Mouse (Mus musculus): ENCODE measurements around the gene Neurl1b.

The Neurl1b gene

GRCm38 (mm10) chr17:26414523-26415354 is at the start of gene Neurl1b:
Gene Neurl1b, plus strand, starts transcription at chr17:26414829.
- peak; percentile 32 for DNase-seq (ENCODE audit: low spot score)

GRCm38 (mm10) chr17:26366792-26367191 is 47.8 kb upstream of the Neurl1b start:
- DNase-seq (ENCODE audit: low spot score): no peak

DNA sequence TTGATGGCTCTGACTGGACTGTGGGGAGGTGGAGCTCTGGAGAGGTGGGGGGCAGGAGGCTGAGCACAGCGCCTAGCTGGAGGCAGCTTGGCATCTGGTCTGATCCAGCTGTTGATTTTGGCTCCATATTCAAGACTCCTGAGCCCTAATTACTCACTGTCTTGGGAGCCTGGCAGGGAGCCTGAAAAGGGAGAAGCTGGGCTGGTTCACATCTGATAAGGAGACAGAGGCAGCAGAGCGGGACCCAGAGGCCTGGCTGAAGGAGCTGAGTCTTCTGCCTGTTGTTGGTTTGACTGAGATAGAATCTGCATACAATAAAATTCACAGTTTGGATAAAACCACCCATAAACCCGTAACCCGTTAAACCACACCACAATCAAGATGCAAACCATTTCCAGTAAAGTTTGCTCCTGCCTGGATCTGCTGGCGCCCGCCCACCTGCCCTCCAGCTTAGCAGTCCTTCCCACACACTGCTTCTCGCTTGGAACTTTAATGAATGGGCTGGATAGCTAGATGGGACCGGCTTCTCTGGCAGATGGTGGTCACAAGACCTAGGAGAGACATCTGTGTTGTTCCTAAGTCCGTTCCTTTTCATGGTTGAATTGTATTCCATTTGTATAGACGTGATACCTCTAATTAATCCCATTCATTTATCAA is 46.2 kb upstream of the Neurl1b start:
- peak; percentile 62 for DNase-seq (ENCODE audit: low spot score)

GRCm38 (mm10) chr17:26370521-26371245 is 43.9 kb upstream of the Neurl1b start:
- DNase-seq (ENCODE audit: low spot score): no peak

- no peak for DNase-seq (ENCODE audit: low spot score)
These were observed 43.4 kb upstream of the Neurl1b start for GRCm38 (mm10) chr17:26371246-26371535.

- DNase-seq (ENCODE audit: low spot score): no peak
These were observed 41.4 kb upstream of the Neurl1b start for GRCm38 (mm10) chr17:26373211-26373610.

DNA sequence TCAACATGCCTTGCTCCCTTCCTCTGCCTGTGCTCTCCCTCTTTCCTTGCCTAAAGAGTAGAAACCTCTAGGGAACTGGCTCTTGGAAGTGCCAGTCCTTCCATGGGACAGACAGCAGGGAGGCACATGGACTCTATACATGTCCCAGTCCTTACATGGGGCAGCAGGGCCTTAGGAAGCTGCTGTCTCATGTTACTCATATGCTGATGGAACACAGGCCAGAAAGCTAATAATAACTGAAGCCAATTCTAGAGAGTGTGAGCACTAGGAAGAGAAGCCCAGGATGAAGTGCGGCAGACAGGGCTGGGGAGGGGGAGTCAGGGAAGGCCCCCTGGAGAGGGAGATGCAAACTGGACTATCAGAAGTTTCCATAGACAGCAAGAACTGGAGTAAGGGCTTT is 38.2 kb upstream of the Neurl1b start:
- no peak for DNase-seq (ENCODE audit: low spot score)

GRCm38 (mm10) chr17:26376994-26377744 is 37.5 kb upstream of the Neurl1b start:
- DNase-seq (ENCODE audit: low spot score): no peak

DNA sequence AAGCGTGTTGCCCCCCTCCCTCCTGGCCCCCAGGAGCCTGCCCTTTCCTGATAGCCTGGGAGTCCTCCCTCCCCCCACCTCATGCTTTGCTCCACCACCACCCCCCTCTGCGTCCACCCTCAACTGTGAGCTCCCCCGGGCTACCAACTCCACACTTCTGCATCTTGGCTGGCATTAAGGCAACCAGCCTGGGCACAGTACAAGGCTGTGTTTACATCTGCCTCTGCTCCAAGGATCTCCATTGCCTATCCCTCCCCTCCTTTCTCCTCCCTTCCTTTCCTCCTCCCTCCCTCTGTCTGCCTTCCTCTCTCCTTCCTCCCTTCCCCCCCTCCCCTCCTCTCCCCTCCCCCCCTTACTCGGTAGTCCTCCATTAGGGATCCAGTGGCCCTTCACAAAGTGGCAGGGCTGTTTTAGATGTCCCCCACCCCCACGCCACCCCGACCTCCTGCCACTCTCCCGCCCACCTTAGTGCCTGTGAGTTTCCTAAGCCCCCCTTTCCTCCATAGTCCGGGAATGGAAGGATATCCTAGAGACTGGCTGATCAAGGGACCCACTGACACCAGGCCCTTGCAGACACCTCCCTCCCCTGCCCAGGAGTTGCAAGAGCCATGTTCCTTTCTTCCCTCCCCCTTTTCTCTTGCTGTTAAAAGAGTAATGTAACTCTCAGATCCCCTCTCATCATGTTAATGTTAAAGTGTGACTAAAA is 34.2 kb upstream of the Neurl1b start:
- DNase-seq (ENCODE audit: low spot score): no peak

DNA sequence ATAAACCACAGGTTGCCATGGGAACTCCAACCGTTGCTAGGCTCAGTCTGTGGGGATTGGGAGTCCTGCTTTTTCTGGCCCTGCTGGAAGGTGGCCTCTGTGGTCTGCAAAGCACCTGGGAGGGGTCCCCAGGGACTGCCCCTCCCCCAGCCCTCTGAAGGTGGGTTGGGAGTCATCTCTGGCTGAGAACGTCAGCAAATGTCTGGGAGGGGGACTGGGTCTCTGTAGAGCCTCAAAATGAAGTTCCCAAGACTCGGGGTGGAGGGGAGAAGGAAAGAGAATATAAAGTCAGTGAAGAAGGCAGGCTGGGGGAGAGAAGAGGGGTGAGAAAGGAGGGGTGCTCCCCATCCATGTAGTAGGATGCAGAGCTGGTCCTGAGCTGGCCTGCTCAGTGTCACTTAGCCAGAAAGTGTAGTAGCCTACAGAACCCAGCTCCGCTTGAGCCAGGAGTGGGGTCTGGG is 33.6 kb upstream of the Neurl1b start:
- DNase-seq (ENCODE audit: low spot score): peak; percentile 55

GRCm38 (mm10) chr17:26381613-26382012 is 33.0 kb upstream of the Neurl1b start:
- DNase-seq (ENCODE audit: low spot score): no peak

DNA sequence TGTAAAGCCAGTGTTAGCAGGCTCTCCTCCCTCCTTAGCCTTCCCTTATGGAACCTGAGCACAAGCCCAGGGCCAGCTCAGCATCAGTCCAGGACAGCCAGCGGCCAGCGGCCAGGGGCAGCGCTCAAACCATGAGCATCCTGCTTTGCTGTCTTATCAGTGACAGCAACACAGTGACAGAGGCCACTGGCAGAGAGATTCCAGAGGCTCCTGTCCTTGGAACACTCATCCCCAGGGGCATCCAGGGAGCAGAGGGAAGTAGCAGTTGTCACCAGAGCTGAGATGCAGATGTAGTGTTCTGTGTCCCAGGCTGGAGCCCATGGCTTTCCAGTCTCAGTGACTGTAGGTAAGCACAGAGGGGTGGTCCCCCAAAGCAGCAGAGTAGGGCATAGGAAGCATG is 32.5 kb upstream of the Neurl1b start:
- no peak for DNase-seq (ENCODE audit: low spot score)

DNA sequence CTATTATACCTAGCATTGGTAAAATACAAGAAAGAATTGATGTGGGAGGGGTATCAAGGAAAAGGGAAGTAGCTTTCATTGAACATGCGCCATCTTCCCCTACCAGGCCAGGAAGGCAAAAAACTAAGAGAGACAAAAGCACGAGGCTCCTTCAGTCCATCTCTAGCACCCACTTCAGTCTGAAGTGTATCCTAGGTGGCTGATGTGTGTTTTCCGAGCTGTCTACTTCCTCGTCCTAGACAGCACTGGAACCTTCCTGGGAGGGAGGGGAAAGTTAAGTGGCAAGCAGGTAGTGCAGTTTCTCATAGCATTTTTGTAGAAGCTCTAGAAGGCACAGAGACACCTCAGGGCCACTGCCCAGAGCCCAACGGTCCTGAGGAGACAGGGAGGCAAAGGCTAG is 31.9 kb upstream of the Neurl1b start:
- DNase-seq (ENCODE audit: low spot score): no peak

GRCm38 (mm10) chr17:26384111-26384510 is 30.5 kb upstream of the Neurl1b start:
- no peak for DNase-seq (ENCODE audit: low spot score)

DNA sequence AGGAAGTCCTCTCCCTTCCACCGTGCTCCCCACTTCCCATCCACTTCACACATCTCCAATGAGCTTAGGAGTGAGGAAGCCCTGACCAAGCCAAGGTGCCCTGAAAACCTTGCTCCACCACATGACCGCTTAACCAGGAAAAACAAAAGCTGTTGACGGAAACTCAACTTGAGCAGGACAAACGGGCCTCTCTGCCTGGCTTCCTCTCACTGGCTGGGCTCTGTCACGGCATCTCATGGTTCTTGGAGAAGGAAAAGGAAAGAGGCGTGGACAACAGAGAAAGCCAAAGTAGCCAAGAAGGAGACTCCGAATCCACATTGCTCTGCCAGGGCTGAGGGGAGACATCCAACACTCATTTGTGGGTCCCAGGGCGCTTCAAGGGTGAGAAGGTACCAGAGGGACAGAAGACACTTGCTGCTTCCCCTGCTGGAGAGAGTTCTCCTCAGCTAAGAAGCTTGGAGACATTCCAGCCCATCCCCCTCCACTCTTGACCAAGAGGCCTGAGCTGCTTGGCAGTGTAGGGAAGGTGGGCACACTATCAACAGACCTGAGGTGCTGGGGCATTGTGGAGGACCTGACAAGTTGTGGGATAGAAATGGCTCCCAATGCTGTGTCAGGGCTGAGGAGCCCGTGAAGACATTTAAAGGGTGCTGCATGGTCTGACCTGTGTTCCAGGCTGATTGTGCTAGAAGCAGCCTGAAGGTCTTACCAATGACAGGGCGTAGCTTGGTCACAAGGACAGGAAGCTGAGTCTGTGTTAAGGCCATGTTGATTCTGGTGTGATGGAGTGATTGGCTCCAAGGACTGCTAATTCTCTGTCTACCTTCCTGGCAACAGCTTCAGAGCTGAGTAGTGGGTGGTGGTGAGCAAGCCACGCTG is 29.1 kb upstream of the Neurl1b start:
- no peak for DNase-seq (ENCODE audit: low spot score)

DNA sequence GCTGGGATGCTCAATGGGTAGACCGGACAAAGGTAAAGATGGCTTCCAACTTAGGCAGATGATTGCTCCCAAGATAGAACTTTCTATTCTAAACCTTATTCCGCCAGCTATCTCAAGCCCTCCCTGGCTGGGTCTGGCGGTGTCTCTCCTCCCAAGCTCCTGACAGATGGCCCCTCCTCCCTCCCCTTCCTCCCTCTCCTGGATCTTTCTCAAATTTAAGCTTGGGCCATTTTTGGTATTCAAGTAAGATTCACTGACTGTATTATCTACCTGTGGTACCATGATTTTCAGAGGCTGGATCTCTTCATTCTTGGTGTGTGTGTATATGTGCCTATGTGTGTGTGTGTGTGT is 28.5 kb upstream of the Neurl1b start:
- no peak for DNase-seq (ENCODE audit: low spot score)

DNA sequence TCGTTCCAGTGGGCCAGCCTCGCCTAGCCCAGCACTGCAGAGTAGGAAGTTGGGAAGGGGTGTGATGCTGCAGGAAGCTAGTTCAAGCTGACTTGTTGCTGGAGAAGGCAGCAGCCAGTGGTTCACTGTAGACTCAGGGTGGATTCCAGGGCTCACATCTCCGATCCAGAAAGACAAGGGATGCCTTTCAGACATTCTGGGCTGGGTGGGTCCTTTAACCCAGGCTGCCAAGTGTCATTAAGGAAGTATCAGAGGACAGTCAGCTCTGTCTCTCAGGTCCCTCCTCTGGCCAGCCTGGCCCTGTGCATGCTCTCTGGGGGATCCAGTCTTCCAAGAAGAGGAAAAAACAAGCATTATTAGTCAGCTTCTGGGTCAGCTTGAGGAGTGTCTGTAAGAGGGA is 26.5 kb upstream of the Neurl1b start:
- no peak for DNase-seq (ENCODE audit: low spot score)

DNA sequence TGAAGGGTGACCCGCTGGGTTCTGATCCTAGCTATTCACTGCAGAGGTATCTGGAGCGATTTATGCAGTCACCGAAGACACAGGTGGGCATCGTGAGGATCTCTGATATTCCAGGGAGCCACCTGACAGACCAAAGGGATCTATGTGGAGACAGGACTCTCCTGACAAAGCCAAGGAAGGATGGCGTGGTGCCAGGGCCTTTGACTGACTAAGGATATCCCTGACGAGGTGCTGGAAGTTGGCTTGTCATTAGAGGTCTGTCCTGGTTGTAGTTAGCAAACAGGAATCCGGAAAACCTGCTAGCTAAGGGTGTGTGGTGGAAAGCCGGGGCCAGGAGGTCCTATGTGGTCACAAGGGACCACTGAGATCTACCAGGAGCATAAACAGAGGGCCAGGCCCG is 25.4 kb upstream of the Neurl1b start:
- DNase-seq (ENCODE audit: low spot score): no peak

DNA sequence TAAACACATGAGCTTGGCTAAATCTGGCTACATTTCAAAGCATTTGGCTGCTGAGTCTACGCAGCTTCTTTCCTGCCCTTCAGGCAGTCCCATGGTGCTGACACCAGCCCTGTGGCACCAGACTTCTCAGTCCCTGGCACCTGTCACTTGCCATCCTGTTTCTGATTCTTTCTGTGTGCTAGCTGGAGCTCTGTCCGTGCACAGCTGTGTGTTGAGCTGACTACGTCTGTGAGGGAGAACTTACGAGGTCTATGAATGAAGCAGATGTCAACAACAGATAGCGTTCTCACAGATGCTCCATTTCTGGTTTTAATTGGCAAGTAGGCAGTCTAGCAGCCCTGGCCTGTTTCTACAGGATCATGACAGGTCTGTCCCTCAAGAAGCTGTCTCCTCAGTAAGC is 24.0 kb upstream of the Neurl1b start:
- no peak for DNase-seq (ENCODE audit: low spot score)

- DNase-seq (ENCODE audit: low spot score): no peak
These were observed 22.3 kb upstream of the Neurl1b start for GRCm38 (mm10) chr17:26392355-26392754.

- DNase-seq (ENCODE audit: low spot score): no peak
These were observed 17.9 kb upstream of the Neurl1b start for GRCm38 (mm10) chr17:26396765-26397164.
